Mouse (Mus musculus) adrenal gland (tissue): Measurements from ENCODE around the gene Ift81.
"Not testable (repeated sequence)": the region's sequence is repeated elsewhere in the genome, so short reads cannot be mapped to it uniquely, and the experiment has no call there.

Experiments
- intact Hi-C: fragments of 180-260 bp; cut with DNase I; formaldehyde crosslinking; loops from one replicate; pipeline ENCODE4 v1.15.1; 2025
- long read RNA-seq, 2 experiments: library from polyadenylated mRNA; unstranded; transcript quantifications; one replicate each; pipeline ENCODE4 v2.0.0; 2020; ENCODE audit warnings: borderline replicate concordance in 1 of 2; ENCODE audit not compliant: insufficient replicate concordance in 1 of 2

Ift81 gene
- long read RNA-seq, experiment 1, transcript Ift81-201 (19 exons, 2,950 nt): major isoform, 5 of 15 reads
- long read RNA-seq, experiment 1, partial matches to known transcripts: 8 of 15 reads
- long read RNA-seq, experiment 1, other reads (novel, unspliced or antisense): 2 of 15 reads
- long read RNA-seq, experiment 2, partial matches to known transcripts: 17 of 23 reads
- long read RNA-seq, experiment 2, other reads (novel, unspliced or antisense): 2 of 23 reads

GRCm38 (mm10) chr5:122613908-122614732, at the start of gene Ift81:
Gene Ift81, minus strand, starts transcription at chr5:122614518.
- intact Hi-C loops: no loop called here

- intact Hi-C loops: no loop called here
Observed at GRCm38 (mm10) chr5:122662501-122662900, 48.2 kb upstream of the Ift81 start.

GRCm38 (mm10) chr5:122656808-122657207, 42.5 kb upstream of the Ift81 start:
- intact Hi-C loops: no loop called here

GRCm38 (mm10) chr5:122654268-122654573, 39.9 kb upstream of the Ift81 start:
- intact Hi-C loops: no loop called here

GRCm38 (mm10) chr5:122653446-122654267, 39.3 kb upstream of the Ift81 start:
- intact Hi-C loops: no loop called here

GRCm38 (mm10) chr5:122653112-122653445, 38.8 kb upstream of the Ift81 start:
- intact Hi-C loops: no loop called here

- intact Hi-C loops: no loop called here
Observed at GRCm38 (mm10) chr5:122652506-122652905, 38.2 kb upstream of the Ift81 start.

GRCm38 (mm10) chr5:122650100-122650499, 35.8 kb upstream of the Ift81 start:
- intact Hi-C loops: no loop called here

- intact Hi-C loops: no loop called here
Observed at GRCm38 (mm10) chr5:122649264-122649663, 34.9 kb upstream of the Ift81 start.

GRCm38 (mm10) chr5:122647952-122648374, 33.6 kb upstream of the Ift81 start:
- intact Hi-C loops: not testable (repeated sequence)

- intact Hi-C loops: no loop called here
Observed at GRCm38 (mm10) chr5:122647256-122647924, 33.1 kb upstream of the Ift81 start.

GRCm38 (mm10) chr5:122646050-122646449, 31.7 kb upstream of the Ift81 start:
- intact Hi-C loops: no loop called here

GRCm38 (mm10) chr5:122645290-122645689, 31.0 kb upstream of the Ift81 start:
- intact Hi-C loops: no loop called here

GRCm38 (mm10) chr5:122644111-122644607, 29.8 kb upstream of the Ift81 start:
- intact Hi-C loops: no loop called here

- intact Hi-C loops: no loop called here
Observed at GRCm38 (mm10) chr5:122643701-122644100, 29.4 kb upstream of the Ift81 start, which contains the start of gene P2rx7. Gene P2rx7, plus strand, starts transcription at chr5:122643911.

- intact Hi-C loops: no loop called here
Observed at GRCm38 (mm10) chr5:122639986-122640385, 25.7 kb upstream of the Ift81 start.

GRCm38 (mm10) chr5:122639517-122639916, 25.2 kb upstream of the Ift81 start:
- intact Hi-C loops: no loop called here

GRCm38 (mm10) chr5:122638296-122638695, 24.0 kb upstream of the Ift81 start:
- intact Hi-C loops: no loop called here

GRCm38 (mm10) chr5:122636958-122637357, 22.6 kb upstream of the Ift81 start:
- intact Hi-C loops: no loop called here

GRCm38 (mm10) chr5:122636308-122636707, 22.0 kb upstream of the Ift81 start:
- intact Hi-C loops: no loop called here

- intact Hi-C loops: no loop called here
Observed at GRCm38 (mm10) chr5:122635228-122635627, 20.9 kb upstream of the Ift81 start.
